Mouse (Mus musculus) B cell, adult 2 months (primary cell): Measurements from ENCODE around the gene Cntnap1.
A peak's percentile ranks its signal among the peaks of the same experiment; 100 is the strongest.

Experiments
- DNase-seq, 2 experiments: peaks; one replicate each; pipeline ENCODE4 v3.0.0; 2022

The Cntnap1 gene

GRCm38 (mm10) chr11:101225331-101226064 lies 55.2 kb downstream of the Cntnap1 start:
- DNase-seq, result no peak

GRCm38 (mm10) chr11:101226065-101226701 lies 55.9 kb downstream of the Cntnap1 start, which contains the start of gene Ezh1:
Ezh1 (minus strand) TSS chr11:101226463.
- peak; percentile 97 to 98 for DNase-seq

GRCm38 (mm10) chr11:101229361-101229900 lies 59.1 kb downstream of the Cntnap1 start:
- DNase-seq, result no peak

- DNase-seq, result no peak
Measured at GRCm38 (mm10) chr11:101230061-101230511, 59.8 kb downstream of the Cntnap1 start.

- DNase-seq, result no peak
Measured at GRCm38 (mm10) chr11:101230526-101230925, 60.2 kb downstream of the Cntnap1 start.

GRCm38 (mm10) chr11:101230991-101231871 lies 60.9 kb downstream of the Cntnap1 start:
- no peak for DNase-seq

- DNase-seq, result no peak
Measured at GRCm38 (mm10) chr11:101232010-101232839, 61.9 kb downstream of the Cntnap1 start.

GRCm38 (mm10) chr11:101233240-101233639 lies 62.9 kb downstream of the Cntnap1 start:
- no peak for DNase-seq

- no peak for DNase-seq
Measured at GRCm38 (mm10) chr11:101234124-101234523, 63.8 kb downstream of the Cntnap1 start.

GRCm38 (mm10) chr11:101235429-101235828 lies 65.1 kb downstream of the Cntnap1 start:
- DNase-seq, result no peak

- no peak for DNase-seq
Measured at GRCm38 (mm10) chr11:101236782-101237181, 66.5 kb downstream of the Cntnap1 start.

GRCm38 (mm10) chr11:101238071-101238647 lies 67.8 kb downstream of the Cntnap1 start:
- DNase-seq, result no peak
